Mouse (Mus musculus): ENCODE data around the gene Ap1b1. TPM values are rescaled to one million over a fixed set of nuclear protein-coding genes. Genes with fewer than 3 reads are reported as not detected.

Ap1b1 gene
- total and polyA plus RNA-seq, 3 experiments: 59.0 to 111 (median 78.0) TPM

GRCm38 (mm10) chr11:5033136-5033535 is 46.5 kb downstream of the Ap1b1 start:
- peak; percentile 91 for DNase-seq

GRCm38 (mm10) chr11:5035421-5035820 is 48.8 kb downstream of the Ap1b1 start:
- no peak for DNase-seq

- DNase-seq: peak; percentile 84
Measured at GRCm38 (mm10) chr11:5037146-5037854, 50.7 kb downstream of the Ap1b1 start.

- no peak for DNase-seq
Measured at GRCm38 (mm10) chr11:5040585-5040984, 54.0 kb downstream of the Ap1b1 start.

GRCm38 (mm10) chr11:5041144-5041780 is 54.6 kb downstream of the Ap1b1 start:
- DNase-seq: no peak

- no peak for DNase-seq
Measured at GRCm38 (mm10) chr11:5042645-5043381, 56.2 kb downstream of the Ap1b1 start.

- DNase-seq: no peak
Measured at GRCm38 (mm10) chr11:5046321-5046926, 59.8 kb downstream of the Ap1b1 start.

- no peak for DNase-seq
Measured at GRCm38 (mm10) chr11:5051629-5052028, 65.0 kb downstream of the Ap1b1 start.

GRCm38 (mm10) chr11:5052200-5052854 is 65.7 kb downstream of the Ap1b1 start:
- DNase-seq: no peak

GRCm38 (mm10) chr11:5054151-5054550 is 67.5 kb downstream of the Ap1b1 start:
- DNase-seq: no peak

GRCm38 (mm10) chr11:5054874-5055273 is 68.2 kb downstream of the Ap1b1 start:
- no peak for DNase-seq

- no peak for DNase-seq
Measured at GRCm38 (mm10) chr11:5055945-5056938, 69.6 kb downstream of the Ap1b1 start.

- no peak for DNase-seq
Measured at GRCm38 (mm10) chr11:5057064-5057463, 70.4 kb downstream of the Ap1b1 start.

GRCm38 (mm10) chr11:5057541-5057855 is 70.9 kb downstream of the Ap1b1 start:
- DNase-seq: no peak

- peak; percentile 57 for DNase-seq
Measured at GRCm38 (mm10) chr11:5057856-5058641, 71.4 kb downstream of the Ap1b1 start, which contains the start of gene Rasl10a. TSS of gene Rasl10a (plus strand) at chr11:5058128.

GRCm38 (mm10) chr11:5058783-5059182 is 72.2 kb downstream of the Ap1b1 start:
- no peak for DNase-seq

GRCm38 (mm10) chr11:5059230-5059629 is 72.6 kb downstream of the Ap1b1 start:
- DNase-seq: no peak

GRCm38 (mm10) chr11:5059704-5060156 is 73.1 kb downstream of the Ap1b1 start:
- peak; percentile 34 for DNase-seq

GRCm38 (mm10) chr11:5060756-5061412 is 74.3 kb downstream of the Ap1b1 start:
- no peak for DNase-seq
